Mouse (Mus musculus): ENCODE results near the gene Ostf1. TPM values are rescaled to one million over a fixed set of nuclear protein-coding genes. Genes with fewer than 3 reads are reported as not detected.

Gene Ostf1
- polyA plus RNA-seq, 1 experiment from 2014 or later: 32.1 TPM

GRCm38 (mm10) chr19:18577348-18577747, 54.3 kb downstream of the Ostf1 start:
- ATAC-seq: no peak
- Histone ChIP-seq H3K27me3 (ENCODE audit: control insufficient read depth, insufficient read depth, low read depth, low read length) (no peaks in the 10 kb centered on the region), H3K27ac (ENCODE audit: low read length) (no peak overlapping the region), H3K9ac (ENCODE audit: low read depth, low read length) (no peak overlapping the region), H3K4me2 (ENCODE audit: low read length) (no peak overlapping the region), H3K9me3 (replicated peaks; ENCODE audit: control insufficient read depth, low read length, poor library complexity, severe bottlenecking) (no peaks in the 10 kb centered on the region), H3K36me3 (ENCODE audit: control insufficient read depth, insufficient read depth, low read length) (no peaks in the 10 kb centered on the region), H3K4me3 (ENCODE audit: low read depth, low read length) (no peak overlapping the region), H3K4me1 (ENCODE audit: control insufficient read depth, insufficient read depth, low read length) (no peaks in the 10 kb centered on the region)
- 82% methylated on average over 5 of the region's 5 CpGs for WGBS

- no peak for ATAC-seq
- no peak overlapping the region for H3K9ac ChIP-seq (ENCODE audit: low read depth, low read length)
- 92% methylated on average over 3 of the region's 3 CpGs for WGBS
Observed at GRCm38 (mm10) chr19:18575891-18576290, 55.7 kb downstream of the Ostf1 start.

GRCm38 (mm10) chr19:18573907-18574306, 57.7 kb downstream of the Ostf1 start:
- H3K27me3 ChIP-seq (ENCODE audit: control insufficient read depth, insufficient read depth, low read depth, low read length): no peaks in the 10 kb centered on the region
- 80% methylated on average over 5 of the region's 5 CpGs for WGBS
- H3K4me3 ChIP-seq (ENCODE audit: low read depth, low read length): no peak overlapping the region
- no peak overlapping the region for H3K4me2 ChIP-seq (ENCODE audit: low read length)
- no peaks in the 10 kb centered on the region for H3K36me3 ChIP-seq (ENCODE audit: control insufficient read depth, insufficient read depth, low read length)
- no peak overlapping the region for H3K9ac ChIP-seq (ENCODE audit: low read depth, low read length)
- no peaks in the 10 kb centered on the region; the same call in 1 of the 2 replicates for H3K4me1 ChIP-seq (ENCODE audit: control insufficient read depth, insufficient read depth, low read length)
- no peaks in the 10 kb centered on the region for H3K9me3 ChIP-seq (replicated peaks; ENCODE audit: control insufficient read depth, low read length, poor library complexity, severe bottlenecking)
- no peak overlapping the region for H3K27ac ChIP-seq (ENCODE audit: low read length)
- no peak for ATAC-seq

More at GRCm38 (mm10) chr19:18575891-18576290, 55.7 kb downstream of the Ostf1 start:
- H3K4me3 ChIP-seq (ENCODE audit: low read depth, low read length): no peak overlapping the region
- no peaks in the 10 kb centered on the region for H3K36me3 ChIP-seq (ENCODE audit: control insufficient read depth, insufficient read depth, low read length)
- no peak overlapping the region for H3K27ac ChIP-seq (ENCODE audit: low read length)
- H3K4me2 ChIP-seq (ENCODE audit: low read length): no peak overlapping the region
- H3K4me1 ChIP-seq (ENCODE audit: control insufficient read depth, insufficient read depth, low read length): no peaks in the 10 kb centered on the region; the same call in 1 of the 2 replicates
- no peaks in the 10 kb centered on the region for H3K27me3 ChIP-seq (ENCODE audit: control insufficient read depth, insufficient read depth, low read depth, low read length)
- no peaks in the 10 kb centered on the region for H3K9me3 ChIP-seq (replicated peaks; ENCODE audit: control insufficient read depth, low read length, poor library complexity, severe bottlenecking)

GRCm38 (mm10) chr19:18573443-18573842, 58.2 kb downstream of the Ostf1 start:
- 76% methylated on average over 3 of the region's 3 CpGs for WGBS

GRCm38 (mm10) chr19:18569496-18569895, 62.1 kb downstream of the Ostf1 start:
- Histone ChIP-seq H3K27me3 (ENCODE audit: control insufficient read depth, insufficient read depth, low read depth, low read length) (no peaks in the 10 kb centered on the region), H3K4me3 (ENCODE audit: low read depth, low read length) (no peak overlapping the region), H3K27ac (ENCODE audit: low read length) (no peak overlapping the region), H3K9ac (ENCODE audit: low read depth, low read length) (no peak overlapping the region), H3K9me3 (replicated peaks; ENCODE audit: control insufficient read depth, low read length, poor library complexity, severe bottlenecking) (no peaks in the 10 kb centered on the region), H3K4me1 (ENCODE audit: control insufficient read depth, insufficient read depth, low read length) (no peaks in the 10 kb centered on the region; the same call in 1 of the 2 replicates), H3K36me3 (ENCODE audit: control insufficient read depth, insufficient read depth, low read length) (no peaks in the 10 kb centered on the region), H3K4me2 (ENCODE audit: low read length) (no peak overlapping the region)
- no peak for ATAC-seq
- 88% methylated on average over 1 of the region's 1 CpGs for WGBS

More at GRCm38 (mm10) chr19:18573443-18573842, 58.2 kb downstream of the Ostf1 start:
- no peak overlapping the region for H3K4me2 ChIP-seq (ENCODE audit: low read length)
- no peak overlapping the region for H3K4me3 ChIP-seq (ENCODE audit: low read depth, low read length)
- H3K27ac ChIP-seq (ENCODE audit: low read length): no peak overlapping the region
- no peak for ATAC-seq
- no peaks in the 10 kb centered on the region for H3K9me3 ChIP-seq (replicated peaks; ENCODE audit: control insufficient read depth, low read length, poor library complexity, severe bottlenecking)
- no peak overlapping the region for H3K9ac ChIP-seq (ENCODE audit: low read depth, low read length)
- H3K36me3 ChIP-seq (ENCODE audit: control insufficient read depth, insufficient read depth, low read length): no peaks in the 10 kb centered on the region
- no peaks in the 10 kb centered on the region for H3K27me3 ChIP-seq (ENCODE audit: control insufficient read depth, insufficient read depth, low read depth, low read length)
- no peaks in the 10 kb centered on the region; the same call in 1 of the 2 replicates for H3K4me1 ChIP-seq (ENCODE audit: control insufficient read depth, insufficient read depth, low read length)

- Histone ChIP-seq H3K4me1 (ENCODE audit: control insufficient read depth, insufficient read depth, low read length) (no peaks in the 10 kb centered on the region; the same call in 1 of the 2 replicates), H3K27ac (ENCODE audit: low read length) (no peak overlapping the region), H3K27me3 (ENCODE audit: control insufficient read depth, insufficient read depth, low read depth, low read length) (no peaks in the 10 kb centered on the region), H3K4me2 (ENCODE audit: low read length) (no peak overlapping the region), H3K4me3 (ENCODE audit: low read depth, low read length) (no peak overlapping the region), H3K36me3 (ENCODE audit: control insufficient read depth, insufficient read depth, low read length) (no peaks in the 10 kb centered on the region), H3K9me3 (replicated peaks; ENCODE audit: control insufficient read depth, low read length, poor library complexity, severe bottlenecking) (no peaks in the 10 kb centered on the region), H3K9ac (ENCODE audit: low read depth, low read length) (no peak overlapping the region)
- WGBS: 92% methylated on average over 3 of the region's 3 CpGs
- ATAC-seq: no peak
Observed at GRCm38 (mm10) chr19:18568828-18569430, 62.7 kb downstream of the Ostf1 start.

GRCm38 (mm10) chr19:18567936-18568827, 63.4 kb downstream of the Ostf1 start:
- Histone ChIP-seq H3K27me3 (ENCODE audit: control insufficient read depth, insufficient read depth, low read depth, low read length) (no peaks in the 10 kb centered on the region), H3K4me3 (ENCODE audit: low read depth, low read length) (no peak overlapping the region), H3K27ac (ENCODE audit: low read length) (no peak overlapping the region), H3K4me2 (ENCODE audit: low read length) (no peak overlapping the region), H3K4me1 (ENCODE audit: control insufficient read depth, insufficient read depth, low read length) (no peaks in the 10 kb centered on the region; the same call in 1 of the 2 replicates), H3K9ac (ENCODE audit: low read depth, low read length) (no peak overlapping the region), H3K36me3 (ENCODE audit: control insufficient read depth, insufficient read depth, low read length) (no peaks in the 10 kb centered on the region), H3K9me3 (replicated peaks; ENCODE audit: control insufficient read depth, low read length, poor library complexity, severe bottlenecking) (no peaks in the 10 kb centered on the region)
- WGBS: 90% methylated on average over 12 of the region's 12 CpGs
- ATAC-seq: no peak

- Histone ChIP-seq H3K4me1 (ENCODE audit: control insufficient read depth, insufficient read depth, low read length) (no peaks in the 10 kb centered on the region; the same call in 1 of the 2 replicates), H3K4me2 (ENCODE audit: low read length) (no peak overlapping the region), H3K4me3 (ENCODE audit: low read depth, low read length) (no peak overlapping the region), H3K36me3 (ENCODE audit: control insufficient read depth, insufficient read depth, low read length) (no peaks in the 10 kb centered on the region), H3K27me3 (ENCODE audit: control insufficient read depth, insufficient read depth, low read depth, low read length) (no peaks in the 10 kb centered on the region), H3K9me3 (replicated peaks; ENCODE audit: control insufficient read depth, low read length, poor library complexity, severe bottlenecking) (no peaks in the 10 kb centered on the region), H3K27ac (ENCODE audit: low read length) (no peak overlapping the region), H3K9ac (ENCODE audit: low read depth, low read length) (no peak overlapping the region)
- ATAC-seq: no peak
- WGBS: 92% methylated on average over 11 of the region's 11 CpGs
Observed at GRCm38 (mm10) chr19:18567501-18567900, 64.1 kb downstream of the Ostf1 start.

GRCm38 (mm10) chr19:18557708-18558107, 73.9 kb downstream of the Ostf1 start:
- H3K9ac ChIP-seq (ENCODE audit: low read depth, low read length): no peak overlapping the region
- WGBS: 88% methylated on average over 1 of the region's 1 CpGs
- no peaks in the 10 kb centered on the region for H3K9me3 ChIP-seq (replicated peaks; ENCODE audit: control insufficient read depth, low read length, poor library complexity, severe bottlenecking)
- H3K4me1 ChIP-seq (ENCODE audit: control insufficient read depth, insufficient read depth, low read length): no peaks in the 10 kb centered on the region
- no peaks in the 10 kb centered on the region for H3K27me3 ChIP-seq (ENCODE audit: control insufficient read depth, insufficient read depth, low read depth, low read length)
- no peak for ATAC-seq
- H3K27ac ChIP-seq (ENCODE audit: low read length): no peak overlapping the region
- no peak overlapping the region for H3K4me3 ChIP-seq (ENCODE audit: low read depth, low read length)
- no peaks in the 10 kb centered on the region for H3K36me3 ChIP-seq (ENCODE audit: control insufficient read depth, insufficient read depth, low read length)
- no peak overlapping the region for H3K4me2 ChIP-seq (ENCODE audit: low read length)

Data from midbrain, embryonic 16.5 days (tissue).